Mouse (Mus musculus): ENCODE data around the gene Corin.

Gene Corin

DNA sequence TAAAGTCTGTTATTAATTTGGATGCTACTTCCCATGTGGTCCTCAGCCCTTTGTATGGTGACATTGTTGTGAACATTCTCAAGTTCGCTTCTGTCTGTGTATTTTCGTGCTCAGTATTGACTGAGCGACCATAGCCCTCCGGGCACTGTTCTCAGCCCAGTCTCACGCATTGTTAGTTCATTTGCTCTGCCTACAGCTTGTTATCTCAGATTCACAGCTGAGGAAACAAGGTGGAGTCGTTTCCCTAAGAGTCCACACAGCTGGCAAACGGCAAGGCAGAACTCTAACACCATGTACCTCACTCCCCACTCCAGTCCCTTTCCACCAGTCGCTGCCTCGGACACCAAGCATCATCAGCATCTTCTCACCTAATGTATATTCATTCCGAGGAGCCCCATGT is 63.1 kb downstream of the Corin start:
- no peak for DNase-seq (ENCODE audit: low spot score)

DNA sequence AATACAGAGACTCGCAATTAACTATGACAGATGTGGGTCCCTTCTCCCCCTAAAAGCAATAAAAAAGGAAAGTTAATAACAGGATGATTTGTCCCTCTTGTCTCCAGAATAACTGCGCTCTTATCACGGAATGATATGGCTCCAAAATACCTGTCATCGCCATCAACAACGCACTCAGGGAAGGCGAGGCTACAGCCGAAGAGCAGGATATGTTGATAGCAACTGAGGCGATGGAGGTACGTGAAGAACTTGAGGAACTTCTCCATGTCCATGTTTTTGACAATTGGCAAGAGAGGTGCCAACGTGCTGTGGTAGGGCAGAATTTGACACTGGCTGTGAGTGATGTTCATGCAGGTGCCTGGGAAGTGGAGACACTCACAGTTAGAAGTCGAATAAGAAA is 69.2 kb downstream of the Corin start:
- DNase-seq (ENCODE audit: low spot score) = no peak

DNA sequence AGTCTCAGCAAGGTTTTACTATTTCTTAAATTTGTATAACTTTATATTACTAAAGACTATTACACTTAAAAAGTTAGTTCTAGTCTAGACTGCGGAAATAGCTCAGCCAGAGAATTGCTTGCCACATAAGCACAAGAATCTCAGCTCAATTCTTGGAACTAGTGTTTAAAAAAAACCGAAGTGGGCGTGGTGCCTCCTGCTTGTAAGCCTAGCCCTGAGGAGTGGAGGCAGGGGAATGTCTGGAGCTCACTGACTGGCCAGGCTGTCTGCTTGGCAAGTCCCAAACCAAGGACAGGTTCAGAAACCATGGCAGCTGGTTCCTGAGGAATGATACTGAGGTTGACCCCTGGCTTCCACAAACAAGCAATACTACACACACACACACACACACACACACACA is 72.4 kb downstream of the Corin start:
- DNase-seq (ENCODE audit: low spot score) = no peak

DNA sequence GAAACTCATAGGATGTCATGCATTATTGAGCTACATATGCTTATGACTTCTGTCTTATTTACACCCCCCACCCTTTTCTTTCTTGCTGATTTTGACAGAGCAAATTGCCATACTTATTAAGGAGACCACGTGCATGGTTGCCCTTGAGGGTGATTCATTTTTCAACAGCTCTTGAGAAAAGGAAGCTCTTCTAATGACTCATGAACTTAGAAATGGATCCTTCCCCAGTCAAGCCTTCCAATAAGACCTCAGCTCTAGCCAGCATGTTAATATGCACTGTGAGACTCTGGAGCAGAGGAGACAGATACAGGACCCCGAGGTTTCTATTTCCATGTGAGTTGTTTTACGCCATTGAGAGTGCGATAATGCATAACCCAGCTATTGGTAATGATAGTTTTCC is 76.7 kb downstream of the Corin start:
- no peak for DNase-seq (ENCODE audit: low spot score)

DNA sequence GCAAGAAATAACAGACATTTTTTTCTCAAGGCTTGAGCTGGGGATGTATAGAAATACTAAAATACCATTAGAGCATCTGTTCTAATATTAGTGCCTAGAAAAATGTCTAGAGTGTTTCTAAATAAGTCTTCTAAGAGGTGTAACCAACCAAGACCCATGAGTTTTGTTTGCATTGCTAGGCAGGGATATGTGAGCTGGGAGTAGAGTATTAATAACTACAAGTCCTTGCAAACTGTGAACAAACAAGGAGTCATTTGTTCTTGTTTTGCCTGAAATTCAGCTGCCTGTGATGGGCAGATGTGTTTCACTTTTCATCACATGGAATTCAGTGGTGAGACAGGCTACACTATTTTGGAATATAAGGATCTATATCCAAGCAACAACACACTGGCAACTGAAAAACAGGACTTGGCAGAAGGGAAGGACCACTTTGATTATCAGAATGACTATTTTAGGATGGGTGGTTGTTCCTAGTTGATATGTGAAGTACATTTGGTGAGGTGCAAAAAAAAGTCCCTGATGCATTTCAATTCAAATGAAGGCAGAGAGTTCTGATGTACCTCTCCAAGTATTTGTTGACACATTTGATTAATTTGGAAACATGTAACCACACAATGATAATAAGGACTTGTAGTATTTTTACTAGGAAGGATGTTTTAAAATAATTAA is 78.8 kb downstream of the Corin start:
- no peak for DNase-seq (ENCODE audit: low spot score)

DNA sequence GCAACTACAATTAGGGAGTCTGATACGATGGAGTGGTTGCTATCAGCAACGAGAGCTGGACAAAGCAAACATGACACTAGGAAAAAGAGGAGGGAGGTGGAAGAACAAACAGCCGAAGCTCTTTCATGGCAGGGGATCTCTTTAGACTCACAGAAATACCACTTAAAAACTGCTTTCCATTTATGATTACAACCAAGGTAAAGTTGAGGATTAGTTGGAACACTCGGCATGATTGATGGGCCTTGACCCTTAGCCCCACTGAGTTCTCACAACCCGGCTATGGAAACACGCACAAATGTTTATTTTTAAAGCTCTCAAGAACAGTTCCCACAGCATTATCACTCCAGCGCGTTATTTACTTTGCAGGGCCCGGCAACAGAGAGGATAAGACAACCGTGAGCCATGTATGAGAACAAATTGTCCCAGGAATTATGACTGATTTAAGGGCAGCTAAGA is 92.4 kb downstream of the Corin start:
- DNase-seq (ENCODE audit: low spot score) = peak; percentile 10

DNA sequence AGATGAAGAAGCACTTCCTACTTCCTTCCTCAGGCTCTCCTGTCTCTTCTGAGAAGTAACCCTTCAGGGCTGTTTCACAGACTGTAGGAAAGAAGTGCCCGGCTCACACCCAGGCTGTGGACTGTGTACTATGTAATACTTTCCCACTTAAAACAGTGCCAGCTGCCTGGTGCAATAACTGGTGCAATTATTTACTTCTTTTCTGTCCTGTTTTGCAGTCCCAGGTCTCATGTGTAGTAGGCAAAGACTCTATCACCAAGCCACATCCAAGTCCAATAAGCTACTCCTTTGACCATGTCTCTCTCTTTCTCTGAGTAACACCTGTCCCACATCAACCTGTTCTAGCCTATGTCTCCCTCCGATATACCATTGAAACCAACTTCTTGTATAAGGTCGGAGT is 93.4 kb downstream of the Corin start:
- no peak for DNase-seq (ENCODE audit: low spot score)

DNA sequence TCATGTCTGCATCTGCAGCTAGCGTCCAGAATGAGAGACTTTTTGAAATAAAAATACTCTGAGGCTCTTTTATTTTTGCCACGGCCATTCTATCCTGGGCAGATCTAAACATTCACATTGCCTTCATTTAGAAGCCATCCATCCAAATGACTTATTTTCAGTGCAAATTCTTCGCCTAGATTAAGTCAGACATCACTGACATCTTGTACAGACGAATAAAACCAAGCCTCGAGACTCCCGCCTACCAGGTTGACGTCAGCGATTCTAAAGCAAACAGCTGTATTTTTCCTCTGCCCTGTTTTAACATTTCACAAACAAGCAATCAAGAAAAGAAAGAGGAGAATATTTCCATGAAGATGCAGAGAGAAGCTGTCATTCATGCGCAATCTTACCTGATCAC is 100.9 kb downstream of the Corin start:
- no peak for DNase-seq (ENCODE audit: low spot score)

DNA sequence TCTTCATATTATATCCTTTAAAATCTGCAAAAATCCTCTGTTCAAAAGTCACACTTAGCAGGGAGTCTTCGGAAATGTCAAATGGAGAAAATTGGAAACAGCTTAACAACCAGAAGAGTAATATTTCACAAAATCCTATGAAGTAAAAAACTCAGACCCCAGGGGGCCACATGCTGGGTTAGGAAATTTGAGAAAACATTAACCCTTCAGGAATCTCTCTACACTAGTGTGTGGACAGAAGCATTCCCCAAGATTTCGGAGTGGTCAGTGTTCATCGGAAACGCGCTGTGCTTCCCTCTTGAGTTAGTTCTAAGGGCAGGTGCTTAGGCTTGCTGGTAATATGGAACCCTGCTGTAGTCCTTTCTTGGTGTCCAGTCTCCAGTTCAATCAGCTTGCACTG is 101.4 kb downstream of the Corin start:
- DNase-seq (ENCODE audit: low spot score) = no peak

DNA sequence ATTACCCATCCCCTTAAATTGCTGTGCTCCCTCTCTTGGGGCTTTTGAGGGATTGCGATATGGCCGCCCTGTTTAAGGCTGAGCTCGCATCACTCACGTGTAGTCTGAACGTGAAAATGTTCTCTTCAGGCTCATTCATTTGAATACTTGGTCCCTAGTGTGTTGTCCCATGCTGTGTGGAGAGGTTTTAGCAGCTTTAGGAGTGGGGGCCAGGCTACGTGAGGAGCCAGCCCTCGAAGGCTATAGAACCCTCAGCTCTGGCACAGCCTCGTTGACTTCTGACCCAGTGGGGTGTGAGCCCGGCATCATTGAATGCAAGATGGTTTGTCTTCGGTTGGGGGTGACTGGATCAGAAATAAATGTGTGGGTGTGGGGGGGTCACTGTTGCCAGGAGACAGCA is 102.5 kb downstream of the Corin start:
- no peak for DNase-seq (ENCODE audit: low spot score)

DNA sequence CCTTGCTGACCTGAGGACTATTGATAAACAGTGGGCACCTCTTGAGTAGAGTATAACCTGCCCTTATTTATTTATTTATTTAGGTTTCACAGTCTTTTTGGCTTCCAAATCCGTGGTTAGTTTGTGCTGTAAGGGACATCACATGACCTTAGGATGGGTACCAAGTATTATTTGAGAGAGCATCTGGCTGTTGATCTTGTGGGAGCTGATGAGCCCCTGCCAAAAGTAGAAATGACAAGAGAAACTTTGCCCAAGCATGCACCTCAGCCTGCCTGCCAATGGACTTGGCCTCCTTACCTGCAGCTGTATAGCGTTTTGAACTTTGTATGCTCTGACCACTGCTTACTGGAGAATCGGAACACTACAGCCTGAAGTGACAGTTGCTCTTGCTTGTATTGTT is 103.0 kb downstream of the Corin start:
- no peak for DNase-seq (ENCODE audit: low spot score)

DNA sequence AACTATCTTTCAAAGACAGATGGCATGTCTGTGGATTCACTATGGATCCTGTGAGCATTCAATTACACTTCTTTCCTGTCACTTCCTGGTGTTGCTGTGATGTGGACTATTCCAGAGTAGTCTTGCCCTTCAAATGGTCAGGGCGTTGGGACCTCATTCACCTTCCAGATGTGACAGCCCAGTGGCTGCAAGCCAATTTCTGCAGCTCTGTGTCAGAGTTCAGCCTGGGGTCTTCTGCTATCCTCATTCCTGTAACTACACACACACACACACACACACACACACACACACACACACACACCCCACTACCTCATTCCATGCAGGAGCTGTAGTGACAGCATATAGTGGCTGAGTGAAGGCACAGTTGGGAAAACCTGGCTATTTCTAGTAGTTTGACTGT is 122.1 kb downstream of the Corin start:
- no peak for DNase-seq (ENCODE audit: low spot score)

DNA sequence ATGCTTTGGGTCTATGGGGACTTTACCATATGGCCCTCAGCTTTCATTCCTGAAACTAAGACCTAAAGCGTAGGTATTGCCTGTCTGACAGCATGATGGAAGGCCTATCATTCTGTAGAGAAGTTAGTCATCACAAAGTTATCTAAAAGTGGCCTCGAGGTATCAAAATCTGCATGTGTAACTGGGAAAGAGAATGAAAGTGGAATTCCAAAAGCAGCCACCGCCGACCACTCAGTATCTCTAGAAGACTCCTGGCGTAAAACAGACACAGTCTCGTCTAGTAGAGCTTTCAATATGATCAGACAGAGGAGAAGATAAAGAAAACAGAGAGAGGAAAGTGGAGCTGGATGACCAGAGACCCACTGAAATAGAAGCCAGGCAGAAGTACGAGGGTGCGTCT is 123.7 kb downstream of the Corin start:
- DNase-seq (ENCODE audit: low spot score) = no peak

DNA sequence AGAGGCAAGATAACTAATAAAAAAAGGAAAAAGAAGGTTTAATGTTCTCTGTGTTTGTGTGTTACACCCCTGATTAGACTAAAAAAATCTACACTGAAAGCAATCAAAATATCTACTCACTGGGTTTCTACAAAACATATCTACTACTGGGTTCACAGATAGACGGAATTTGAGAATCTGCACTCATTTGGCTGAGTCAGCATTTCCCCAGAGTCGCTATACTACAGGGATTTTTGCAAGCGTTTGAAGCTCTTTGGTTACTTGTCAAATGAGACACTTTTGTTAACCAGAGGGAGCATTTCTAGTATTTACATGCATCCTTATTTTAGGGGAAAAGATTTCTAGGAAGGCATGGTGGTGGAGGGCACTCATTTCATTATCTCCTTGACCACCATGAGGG is 136.3 kb downstream of the Corin start:
- no peak for DNase-seq (ENCODE audit: low spot score)

DNA sequence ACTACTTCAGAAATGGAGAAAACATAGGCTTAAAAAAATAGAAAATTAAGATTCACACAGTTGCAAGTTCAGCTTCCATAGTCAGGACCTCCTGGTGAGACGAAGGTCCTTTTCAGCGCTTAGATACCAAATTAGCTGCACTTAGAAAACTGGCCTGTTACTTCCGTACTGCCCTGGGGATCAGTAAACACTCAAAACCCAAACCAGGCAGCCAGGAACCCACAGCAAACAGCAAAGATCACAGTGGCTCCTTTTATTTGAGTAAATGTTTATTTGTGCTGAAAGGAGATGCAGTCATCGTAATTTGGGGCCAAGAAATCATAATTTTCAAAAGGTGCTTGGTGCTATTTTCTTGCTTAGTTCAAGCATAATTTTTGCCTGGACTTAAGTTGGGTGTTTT is 138.5 kb downstream of the Corin start:
- DNase-seq (ENCODE audit: low spot score) = no peak

DNA sequence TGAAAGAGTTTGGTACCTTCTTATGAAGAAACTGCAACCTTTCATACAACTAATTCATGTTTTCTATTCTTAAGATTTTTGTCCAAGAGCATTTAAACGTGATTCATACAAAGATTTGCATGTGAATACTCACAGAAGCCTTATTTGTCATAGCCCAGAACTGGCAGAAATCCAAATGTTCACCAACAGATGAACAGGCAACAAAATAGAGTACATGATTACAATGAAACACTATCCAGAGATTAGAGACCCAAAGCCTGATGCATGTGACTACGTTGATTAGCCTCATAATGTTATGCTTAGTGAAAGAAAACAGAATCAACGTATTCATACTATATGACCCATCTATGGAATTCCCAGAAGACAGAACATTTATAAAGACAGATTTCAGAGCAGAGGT is 140.4 kb downstream of the Corin start:
- no peak for DNase-seq (ENCODE audit: low spot score)

DNA sequence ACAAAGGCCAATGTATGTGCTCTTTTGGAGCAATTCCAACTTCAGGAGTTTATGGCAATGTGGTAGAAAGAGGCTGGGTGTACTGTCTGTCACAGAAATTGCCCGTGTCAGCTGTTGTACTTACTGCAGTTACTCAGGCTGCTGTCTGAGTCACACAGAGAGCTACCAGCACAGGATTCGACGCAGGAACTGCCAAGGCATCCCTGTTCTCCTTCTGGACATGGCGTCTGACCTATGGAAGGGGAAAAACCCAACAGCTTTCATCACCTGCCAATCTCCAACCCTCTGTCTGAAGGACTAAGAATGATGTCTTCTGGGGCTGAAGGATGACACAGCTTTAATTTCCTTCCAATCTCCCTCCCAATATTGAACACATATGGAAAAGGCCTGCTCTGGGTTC is 150.5 kb downstream of the Corin start:
- no peak for DNase-seq (ENCODE audit: low spot score)

DNA sequence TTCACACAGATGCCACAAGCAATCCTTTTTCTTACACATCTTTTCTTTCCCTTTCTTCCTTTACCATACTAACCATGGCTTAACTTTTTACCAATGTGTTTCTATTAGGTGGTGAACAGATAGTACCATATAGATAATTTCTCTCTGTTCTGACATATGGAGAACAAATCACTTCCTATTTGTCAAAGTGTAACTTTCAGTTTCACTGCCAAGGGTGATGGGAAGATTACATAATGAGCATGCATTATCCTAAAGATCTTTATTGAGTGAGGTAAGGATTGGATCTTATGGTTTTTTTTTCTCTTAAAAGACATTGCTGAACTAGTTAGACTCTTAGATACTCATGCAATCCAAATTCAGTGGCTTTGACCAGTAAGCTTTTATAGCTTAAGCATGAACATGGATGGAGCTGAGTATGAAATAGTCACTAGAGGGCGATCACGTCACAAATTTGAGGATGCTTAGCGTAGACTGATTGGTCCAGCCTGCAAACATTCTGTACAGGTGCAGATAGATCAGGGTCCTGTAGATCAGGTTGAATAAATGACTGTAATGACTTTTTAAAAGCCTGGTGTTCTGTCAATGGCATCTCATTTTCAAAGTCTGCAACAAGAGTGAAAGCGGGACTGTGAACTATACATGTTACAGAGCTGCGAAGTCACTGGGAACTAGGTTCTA is 154.1 kb downstream of the Corin start:
- DNase-seq (ENCODE audit: low spot score) = no peak

DNA sequence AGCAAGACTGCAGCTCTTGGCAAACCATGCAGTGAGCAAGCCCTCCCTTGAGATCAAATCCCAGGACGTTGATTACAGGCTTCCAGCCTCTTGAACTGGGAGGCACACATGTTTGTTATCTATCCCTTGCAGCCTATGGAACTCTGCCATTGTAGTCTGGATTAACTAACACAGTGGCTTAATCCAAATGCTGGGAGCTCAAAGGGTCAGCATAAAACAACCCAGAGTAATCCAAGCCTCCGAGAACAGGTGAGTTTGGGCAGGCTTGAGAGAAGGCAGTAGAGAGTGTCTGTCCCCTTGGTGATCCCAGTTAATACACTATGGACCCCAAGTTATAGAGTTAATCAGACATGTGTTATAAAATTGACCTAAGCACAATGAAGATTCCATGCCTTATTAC is 155.7 kb downstream of the Corin start:
- DNase-seq (ENCODE audit: low spot score) = no peak

DNA sequence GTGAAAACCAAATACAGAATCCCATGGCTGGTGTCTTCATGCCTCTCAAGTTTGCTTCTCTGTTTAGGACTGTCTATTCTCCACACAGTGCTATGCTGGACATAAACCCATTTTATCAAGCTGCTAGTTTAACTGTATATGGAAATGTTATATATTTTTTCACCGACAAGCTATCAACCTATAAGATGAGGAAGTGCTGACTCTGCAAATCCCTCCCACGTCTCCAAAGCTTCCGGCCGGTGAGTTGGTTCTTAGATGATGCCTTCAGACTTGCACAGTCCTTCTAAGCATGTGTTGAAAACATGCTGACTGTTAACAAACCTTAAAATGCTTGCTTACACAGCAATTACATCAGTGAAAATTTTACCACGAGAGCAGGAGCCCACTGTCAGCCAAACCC is 168.4 kb downstream of the Corin start:
- no peak for DNase-seq (ENCODE audit: low spot score)

DNA sequence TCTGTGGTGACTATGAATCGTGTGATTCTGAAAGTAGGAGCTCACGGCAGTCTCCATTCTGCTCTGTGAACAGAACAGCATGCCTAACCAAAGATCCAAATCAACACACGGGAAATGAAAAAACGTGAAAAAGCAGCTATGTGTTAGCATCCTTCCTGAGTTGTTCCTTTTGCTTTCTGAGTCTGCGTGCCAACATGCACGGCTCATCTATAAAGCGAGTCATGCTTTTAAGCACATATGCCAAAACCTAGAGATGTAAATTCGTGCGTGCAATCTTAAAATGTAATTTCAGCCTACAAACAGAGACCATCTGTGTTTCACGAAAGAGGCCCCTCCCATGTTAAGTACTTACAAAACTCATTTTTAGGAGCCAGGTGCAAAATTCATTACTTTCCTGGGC is 171.4 kb downstream of the Corin start:
- no peak for DNase-seq (ENCODE audit: low spot score)

DNA sequence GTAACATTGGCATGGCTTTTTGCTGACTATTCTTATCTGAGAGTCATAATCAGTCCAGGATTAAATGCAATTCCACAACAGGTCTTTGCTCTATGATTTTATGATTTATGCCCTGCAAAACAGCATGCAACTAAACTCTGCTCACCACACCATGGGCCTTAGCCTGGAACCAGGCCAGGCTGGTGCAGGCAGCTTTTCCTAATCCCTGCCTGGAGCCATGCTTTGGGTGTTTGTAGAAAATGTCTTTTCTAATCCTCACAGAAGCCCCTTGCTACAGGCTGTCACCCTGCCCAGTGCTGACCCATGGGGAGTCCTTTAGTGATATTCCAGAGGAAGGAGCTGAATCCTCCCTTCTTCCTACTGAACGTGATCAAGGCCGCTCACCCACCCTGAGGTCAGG is 173.1 kb downstream of the Corin start:
- DNase-seq (ENCODE audit: low spot score) = no peak

DNA sequence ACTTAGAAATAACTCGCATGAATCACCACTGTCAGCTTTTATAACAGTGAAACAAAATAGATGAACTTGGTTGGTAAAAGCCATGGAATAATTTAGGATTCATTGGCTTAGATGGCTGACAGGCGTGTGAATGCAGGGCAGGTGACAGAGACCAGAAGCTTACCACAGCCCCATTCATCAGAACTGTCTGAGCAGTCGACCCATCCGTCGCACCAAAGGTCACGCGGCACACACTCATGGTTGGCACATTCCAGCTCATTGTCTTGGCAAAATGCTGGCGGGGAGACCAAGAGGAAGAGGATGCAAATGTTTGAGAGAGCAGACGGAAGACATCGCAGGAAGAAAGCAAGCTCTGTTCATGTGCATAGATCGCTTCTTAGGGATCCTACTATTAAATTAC is 173.6 kb downstream of the Corin start:
- no peak for DNase-seq (ENCODE audit: low spot score)

DNA sequence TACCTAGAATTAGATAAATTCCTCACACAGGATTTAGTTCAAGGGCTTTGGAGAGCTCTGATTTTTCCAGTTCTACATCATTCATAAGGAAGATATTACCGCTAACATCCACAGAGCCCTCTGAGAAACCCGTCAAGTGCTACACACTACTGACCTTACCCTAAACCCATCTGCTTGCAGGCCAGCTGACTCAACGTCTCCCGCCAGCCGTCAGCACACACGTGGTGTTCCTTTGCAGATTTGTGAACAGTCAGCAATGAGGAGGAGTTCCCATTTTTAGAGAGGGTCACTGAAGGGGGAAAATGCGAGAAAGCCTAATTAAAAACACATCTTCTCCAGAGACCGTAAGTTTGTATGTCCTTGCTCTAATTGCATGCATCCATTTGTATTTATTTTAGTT is 174.8 kb downstream of the Corin start:
- no peak for DNase-seq (ENCODE audit: low spot score)
